Comparison of ENCODE assay signal across 9 mouse cellular contexts in the genomic region with DNA sequence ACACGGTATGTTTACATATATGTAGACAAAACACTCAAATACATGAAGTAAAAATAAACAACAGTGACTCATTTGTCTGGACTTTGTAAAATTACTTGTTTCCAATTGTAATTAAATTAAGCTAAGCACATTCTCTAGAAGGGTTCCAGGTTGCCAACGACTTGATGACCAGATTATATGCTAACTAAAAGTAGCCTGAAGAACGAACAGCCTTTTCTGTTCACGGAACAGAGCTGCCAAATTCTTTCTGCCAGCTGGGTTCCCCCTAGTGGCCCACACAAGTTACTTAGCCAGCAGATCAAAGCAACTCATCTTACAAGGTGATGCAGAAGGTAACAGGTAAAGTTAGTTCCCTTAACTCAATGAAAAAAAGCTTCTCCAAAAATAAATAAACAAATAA. TPM values are rescaled to one million over a fixed set of nuclear protein-coding genes. Genes with fewer than 3 reads are reported as not detected.
A peak's percentile ranks its signal among the peaks of the same experiment; 100 is the strongest.
DNase-seq lines count a peak whose midpoint lies in the region; ATAC-seq and TF ChIP-seq lines count a peak whose summit lies in the region.
"Had no signal": no experiment of that assay in that cellular context is flagged by ENCODE, and none has a peak within 500 bp of the region (broad histone marks: within the 10 kb centered on the region; RNA-seq: fewer than 3 reads in every experiment).

No protein-coding gene starts in this region.

- no peaks in the 10 kb centered on the region for H3K36me3 ChIP-seq in spleen, adult 2 months (ENCODE audit: control insufficient read depth, insufficient read depth, low read length)
- no peaks in the 10 kb centered on the region for H3K36me3 ChIP-seq in lung, postnatal 0 days (ENCODE audit: insufficient read depth, low read length)

- TF ChIP-seq CTCF in spleen, adult 2 months (IDR thresholded peaks at IDR 0.05; ENCODE audit: extremely low read depth, insufficient read depth, insufficient read length, insufficient replicate concordance), result peak; percentile 39; the same call in 1 of the 2 replicates
- peak; percentile 54 for TF ChIP-seq CTCF in cortical plate, adult 2 months (IDR thresholded peaks at IDR 0.05; ENCODE audit: extremely low read depth, insufficient read depth, low read length)
- TF ChIP-seq CTCF in lung, postnatal 0 days (IDR thresholded peaks at IDR 0.05), result peak; percentile 74

- H3K27me3 ChIP-seq in spleen, adult 2 months (ENCODE audit: control insufficient read depth, insufficient read depth, low read length), result no peaks in the 10 kb centered on the region
- H3K27me3 ChIP-seq in lung, postnatal 0 days (replicated peaks; ENCODE audit: insufficient read depth, low read length), result no peaks in the 10 kb centered on the region

- no peak; the same call in 1 of the 2 replicates for TF ChIP-seq EP300 in lung, postnatal 0 days (IDR thresholded peaks at IDR 0.05)

- H3K4me1 ChIP-seq in spleen, adult 2 months (ENCODE audit: control insufficient read depth, insufficient read depth, insufficient read length), result no peaks in the 10 kb centered on the region
- H3K4me1 ChIP-seq in cortical plate, adult 2 months (ENCODE audit: control insufficient read depth, insufficient read depth, low read length), result no peaks in the 10 kb centered on the region
- H3K4me1 ChIP-seq in lung, postnatal 0 days (ENCODE audit: insufficient read depth, low read depth, low read length), result no peaks in the 10 kb centered on the region

- H3K27ac ChIP-seq in spleen, adult 2 months (ENCODE audit: insufficient read depth, low read length), result no peak overlapping the region
- no peak overlapping the region for H3K27ac ChIP-seq in cortical plate, adult 2 months (ENCODE audit: insufficient read depth, low read length)
- H3K27ac ChIP-seq in lung, postnatal 0 days (ENCODE audit: low read length), result no peak overlapping the region

- H3K4me2 ChIP-seq in lung, postnatal 0 days (replicated peaks; ENCODE audit: low read depth, low read length), result 0 out of 2 replicates have a peak overlapping the region, but pooled peaks have one; percentile 3

- ATAC-seq in lung, postnatal 0 days, result peak; percentile 59
- ATAC-seq in megakaryocyte, adult 5-6 weeks (ENCODE audit: poor library complexity, severe bottlenecking), result no peak

- TF ChIP-seq POLR2A in spleen, adult 2 months (IDR thresholded peaks at IDR 0.05; ENCODE audit: low read depth, low read length), result no peak
- no peak for TF ChIP-seq POLR2A in cortical plate, adult 2 months (IDR thresholded peaks at IDR 0.05; ENCODE audit: extremely low read depth, insufficient read depth, low read length)

- no peak overlapping the region for H3K9ac ChIP-seq in lung, postnatal 0 days (replicated peaks; ENCODE audit: low read depth)

- peak; percentile 14 to 17 for DNase-seq in heart, adult 18-20 months
- no peak for DNase-seq in heart, adult 8-10 months (ENCODE audit: low spot score)
- DNase-seq in spleen, adult 2 months (ENCODE audit: low read depth in 1 of 2, low spot score in 2 of 2), result peak; percentile 17 to 26
- DNase-seq in spleen, postnatal 4 days (ENCODE audit: low spot score in 2 of 2), result no peak
- DNase-seq in lung, postnatal 0 days (ENCODE audit: low spot score), result peak; percentile 83
- no peak for DNase-seq in urinary bladder, postnatal 10 days (ENCODE audit: low spot score)

- no peaks in the 10 kb centered on the region for H3K9me3 ChIP-seq in lung, postnatal 0 days (ENCODE audit: low read length)

- 22% methylated on average over 4 of the region's 4 CpGs for WGBS in spleen, adult 2 months
- WGBS in lung, postnatal 0 days, result 5% methylated on average over 4 of the region's 4 CpGs

- H3K4me3 ChIP-seq in spleen, adult 2 months (ENCODE audit: extremely low read depth, insufficient read depth, insufficient read length), result no peak overlapping the region
- H3K4me3 ChIP-seq in cortical plate, adult 2 months (ENCODE audit: insufficient read depth, low read length), result no peak overlapping the region
- no peak overlapping the region for H3K4me3 ChIP-seq in lung, postnatal 0 days (ENCODE audit: low read depth, low read length)

RNA-seq across cellular contexts. Expression of a gene that starts 16.6 kb away (rescaled TPM):
- total RNA-seq in heart, adult 18-20 months (2021), result under 1 TPM; 0.35 to 0.85 TPM
- under 1 TPM; 0.14 to 0.38 (median 0.22) TPM for total RNA-seq in heart, adult 8-10 months (2022)
- 0.67 and 2.1 TPM in 2 replicates for polyA plus RNA-seq in spleen, adult 2 months (2012; rRNA removed)
- not detected in 2 replicates for polyA plus RNA-seq in cortical plate, adult 2 months (2012; rRNA removed)
- polyA plus RNA-seq in lung, postnatal 0 days (2015; fragmentation: Nextera tagmentation; extraction: Ambion mirVana), result 0.06 and 0.27 TPM in 2 replicates
- total RNA-seq in megakaryocyte, adult 5-6 weeks (2015), result not detected in 2 replicates
- total RNA-seq in megakaryocyte, adult 5-6 weeks (2017), result not detected in 2 replicates
- polyA plus RNA-seq: neural tube, embryonic 14.5 days had no signal

RNA-seq across cellular contexts. Expression of a gene that starts 42.4 kb away (rescaled TPM):
- total RNA-seq in heart, adult 18-20 months (2021), result 1 to 10 TPM in 1 of 2 experiments, not detected in 1; 4.2 TPM
- total RNA-seq in heart, adult 8-10 months (2022), result under 1 TPM in 1 of 4 experiments, not detected in 3; 0.23 TPM
- polyA plus RNA-seq in spleen, adult 2 months (2012; rRNA removed), result 0.20 and 0.32 TPM in 2 replicates
- 0.08 TPM in 1 of 2 replicates, not detected in the other for polyA plus RNA-seq in cortical plate, adult 2 months (2012; rRNA removed)
- 0.08 and 0.26 TPM in 2 replicates for polyA plus RNA-seq in lung, postnatal 0 days (2015; fragmentation: Nextera tagmentation; extraction: Ambion mirVana)
- not detected in 2 replicates for total RNA-seq in megakaryocyte, adult 5-6 weeks (2015)
- not detected in 2 replicates for total RNA-seq in megakaryocyte, adult 5-6 weeks (2017)
- polyA plus RNA-seq: neural tube, embryonic 14.5 days had no signal

RNA-seq across cellular contexts. Expression of a gene that starts 52.3 kb away (rescaled TPM):
- total RNA-seq in heart, adult 18-20 months (2021), result under 1 TPM; 0.45 to 0.77 TPM
- total RNA-seq in heart, adult 8-10 months (2022), result under 1 TPM; 0.30 to 0.69 (median 0.36) TPM
- 0.30 and 0.48 TPM in 2 replicates for polyA plus RNA-seq in spleen, adult 2 months (2012; rRNA removed)
- polyA plus RNA-seq in cortical plate, adult 2 months (2012; rRNA removed), result 1.8 and 2.4 TPM in 2 replicates
- 53.1 and 60.9 TPM in 2 replicates for polyA plus RNA-seq in lung, postnatal 0 days (2015; fragmentation: Nextera tagmentation; extraction: Ambion mirVana)
- total RNA-seq in megakaryocyte, adult 5-6 weeks (2015), result 0.54 and 0.87 TPM in 2 replicates
- 0.11 and 0.33 TPM in 2 replicates for total RNA-seq in megakaryocyte, adult 5-6 weeks (2017)

RNA-seq across cellular contexts. Expression of a gene that starts 55.0 kb away (rescaled TPM):
- 10 to 100 TPM; 79.7 to 83.4 TPM for total RNA-seq in heart, adult 18-20 months (2021)
- total RNA-seq in heart, adult 8-10 months (2022), result 100 to 1,000 TPM in 1 of 4 experiments, 10 to 100 TPM in 3; 79.2 to 109 (median 83.8) TPM
- 3.3 and 5.3 TPM in 2 replicates for polyA plus RNA-seq in spleen, adult 2 months (2012; rRNA removed)
- 39.7 and 44.5 TPM in 2 replicates for polyA plus RNA-seq in cortical plate, adult 2 months (2012; rRNA removed)
- polyA plus RNA-seq in lung, postnatal 0 days (2015; fragmentation: Nextera tagmentation; extraction: Ambion mirVana), result 12.8 and 13.5 TPM in 2 replicates
- total RNA-seq in megakaryocyte, adult 5-6 weeks (2015), result 2.8 and 4.4 TPM in 2 replicates
- total RNA-seq in megakaryocyte, adult 5-6 weeks (2017), result 7.2 and 8.0 TPM in 2 replicates

Comparison
In these comparisons a context has a peak if more than half of its experiments do, and no peak if none do; other contexts are left out.
1. DNase-seq: peak in heart, adult 18-20 months (2 of 2), spleen, adult 2 months (2 of 2) and lung, postnatal 0 days (single experiment); none in heart, adult 8-10 months (single experiment), spleen, postnatal 4 days (0 of 2) and urinary bladder, postnatal 10 days (single experiment).
2. Peak in every context shown above with its lines, with median percentiles within 50 percentile points of each other: CTCF ChIP-seq.